Mouse (Mus musculus): Measurements from ENCODE around the gene Olfr550.

GRCm38 (mm10) chr7:102529052-102529451, 42.2 kb upstream of the Olfr550 start:
- TF ChIP-seq CTCF (IDR thresholded peaks at IDR 0.05; ENCODE audit: low read depth, low read length) (no peak), POLR2A (IDR thresholded peaks at IDR 0.05; ENCODE audit: extremely low read depth, insufficient read depth, low read length) (no peak)

All from liver, adult 2 months (tissue).